Mouse (Mus musculus) liver, embryonic 14.5 days (tissue): ENCODE results near the gene Ncf2.
"Not testable (repeated sequence)": the region's sequence is repeated elsewhere in the genome, so short reads cannot be mapped to it uniquely, and the experiment has no call there.

Source experiments
- CTCF ChIP-seq: IDR thresholded peaks from 2 replicates; pipeline ENCODE4 v1.5.1; 2016; ENCODE audit warnings: antibody characterized with exemption, low read depth, control low read depth
- EP300 ChIP-seq: IDR thresholded peaks from 2 replicates; pipeline ENCODE4 v1.6.1; 2016; ENCODE audit warnings: antibody characterized with exemption, low read depth

DNA sequence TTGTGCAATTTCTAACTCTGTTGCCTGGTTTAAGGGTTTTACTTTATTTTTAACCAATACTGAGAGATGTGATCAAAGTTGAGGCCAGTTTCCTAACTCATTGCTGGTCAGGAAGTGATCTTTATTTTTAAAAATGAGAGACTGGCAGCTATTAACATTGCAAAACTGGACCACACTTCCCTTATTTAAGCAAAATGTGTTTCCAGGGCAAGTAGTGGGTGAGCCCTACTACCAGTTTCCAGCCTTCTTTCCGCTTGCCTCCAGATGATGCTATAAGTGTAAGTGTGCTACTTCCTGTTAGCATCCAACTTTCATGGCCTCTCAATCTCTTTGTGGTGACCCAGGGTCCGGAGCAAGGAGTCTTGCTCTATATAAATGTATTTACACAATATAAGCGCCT, 25.4 kb upstream of the Ncf2 start:
- not testable (repeated sequence) for TF ChIP-seq CTCF, EP300
